Comparison of ENCODE assay signal across 8 mouse cellular contexts in the genomic region with DNA sequence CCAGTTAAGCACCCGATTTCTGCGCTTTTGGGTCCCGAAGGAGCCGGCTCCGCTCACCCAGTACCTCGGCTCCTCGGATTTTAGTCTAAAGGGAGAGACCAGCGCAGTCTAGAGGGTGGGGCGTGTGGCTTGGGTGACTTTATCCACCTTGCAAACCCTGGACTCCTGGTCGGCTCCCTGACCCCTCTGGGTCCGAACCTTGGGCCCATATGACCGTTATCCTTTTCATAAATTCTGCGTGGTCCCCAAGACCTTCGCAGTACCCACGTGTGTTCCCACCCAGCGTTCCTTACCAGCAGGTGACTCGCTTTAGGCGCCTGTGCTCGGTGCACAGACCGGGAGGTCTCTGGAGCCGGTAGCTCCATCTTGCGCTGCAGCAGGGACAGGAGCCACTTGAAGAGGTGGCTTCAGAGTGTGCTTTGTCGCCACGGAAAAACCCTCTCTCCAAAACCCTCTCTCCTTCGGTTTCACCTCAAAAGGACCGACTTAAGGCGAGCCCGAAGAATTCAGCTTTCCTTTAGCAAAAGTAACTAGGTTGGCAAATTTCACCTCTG.
DNase-seq lines count a peak whose midpoint lies in the region; ATAC-seq and TF ChIP-seq lines count a peak whose summit lies in the region.

No protein-coding gene starts in this region.

- H3K4me2 ChIP-seq in kidney, postnatal 0 days (ENCODE audit: low read length) = peak overlapping the region; percentile 95

- 0 out of 2 replicates have a peak overlapping the region, but pooled peaks have one; percentile 46 for H3K9ac ChIP-seq in kidney, postnatal 0 days (ENCODE audit: low read depth, low read length)

- DNase-seq in kidney, postnatal 0 days (ENCODE audit: low spot score) = no peak
- DNase-seq in kidney, adult 9 months = no peak
- DNase-seq in embryonic facial prominence, embryonic 10.5 days (ENCODE audit: low spot score) = no peak
- DNase-seq in hindbrain, embryonic 10.5 days (ENCODE audit: low spot score) = peak; percentile 53
- DNase-seq in thymus, adult 18-20 months = no peak
- no peak for DNase-seq in Muller cell, postnatal 12 days (ENCODE audit: inconsistent ontology term)
- no peak for DNase-seq in urinary bladder, postnatal 14 days (ENCODE audit: low spot score)

- peak overlapping the region; percentile 57 for H3K4me3 ChIP-seq in kidney, postnatal 0 days (replicated peaks; ENCODE audit: low read depth, low read length)
- H3K4me3 ChIP-seq in embryonic facial prominence, embryonic 10.5 days = peak overlapping the region; percentile 67
- H3K4me3 ChIP-seq in hindbrain, embryonic 10.5 days = peak overlapping the region; percentile 78
- H3K4me3 ChIP-seq in macrophage (ENCODE audit: inconsistent target) = peak overlapping the region; percentile 18; the same call in 1 of the 2 replicates

- no peaks in the 10 kb centered on the region for H3K36me3 ChIP-seq in kidney, postnatal 0 days (ENCODE audit: insufficient read depth, low read length)
- no peaks in the 10 kb centered on the region for H3K36me3 ChIP-seq in embryonic facial prominence, embryonic 10.5 days (replicated peaks)
- H3K36me3 ChIP-seq in hindbrain, embryonic 10.5 days = no peaks in the 10 kb centered on the region
- H3K36me3 ChIP-seq in macrophage (ENCODE audit: inconsistent target) = no peaks in the 10 kb centered on the region

- no peak overlapping the region for H3K27ac ChIP-seq in kidney, postnatal 0 days
- H3K27ac ChIP-seq in embryonic facial prominence, embryonic 10.5 days (replicated peaks) = peak overlapping the region; percentile 68; the same call in 1 of the 2 replicates
- peak overlapping the region; percentile 82 for H3K27ac ChIP-seq in hindbrain, embryonic 10.5 days
- no peak overlapping the region for H3K27ac ChIP-seq in macrophage

- H3K4me1 ChIP-seq in kidney, postnatal 0 days (replicated peaks; ENCODE audit: insufficient read depth, low read length) = no peaks in the 10 kb centered on the region
- peaks cover 26% of the 10 kb centered on the region for H3K4me1 ChIP-seq in embryonic facial prominence, embryonic 10.5 days
- peaks cover 20% of the 10 kb centered on the region for H3K4me1 ChIP-seq in hindbrain, embryonic 10.5 days (replicated peaks)

- 0 out of 2 replicates have a peak, but pooled peaks cover 4% of the 10 kb centered on the region for H3K27me3 ChIP-seq in kidney, postnatal 0 days (ENCODE audit: insufficient read depth, low read length)
- peaks cover 54% of the 10 kb centered on the region for H3K27me3 ChIP-seq in embryonic facial prominence, embryonic 10.5 days (replicated peaks; ENCODE audit: low read depth, poor library complexity, severe bottlenecking)
- H3K27me3 ChIP-seq in hindbrain, embryonic 10.5 days (ENCODE audit: insufficient read depth, poor library complexity, severe bottlenecking) = peaks cover 44% of the 10 kb centered on the region

- no peaks in the 10 kb centered on the region for H3K9me3 ChIP-seq in kidney, postnatal 0 days (replicated peaks; ENCODE audit: low read length)
- no peaks in the 10 kb centered on the region for H3K9me3 ChIP-seq in embryonic facial prominence, embryonic 10.5 days
- no peaks in the 10 kb centered on the region for H3K9me3 ChIP-seq in hindbrain, embryonic 10.5 days

- no peak for TF ChIP-seq CTCF in kidney, postnatal 0 days (IDR thresholded peaks at IDR 0.05; ENCODE audit: low read depth)

- WGBS in kidney, postnatal 0 days = under 1% methylated on average over 28 of the region's 28 CpGs
- WGBS in embryonic facial prominence, embryonic 10.5 days = 1% methylated on average over 28 of the region's 28 CpGs
- WGBS in hindbrain, embryonic 10.5 days = under 1% methylated on average over 28 of the region's 28 CpGs
- 1% methylated on average over 28 of the region's 28 CpGs for WGBS in macrophage (ENCODE audit: missing documents)

- H3K79me2 ChIP-seq in macrophage (ENCODE audit: inconsistent target) = no peaks in the 10 kb centered on the region

- ATAC-seq in kidney, postnatal 0 days (replicated peaks; ENCODE audit: low FRiP score, low read depth) = no peak; the same call in 1 of the 2 replicates

Comparison
In these comparisons a context has a peak if more than half of its experiments do, and no peak if none do; other contexts are left out.
1. H3K27ac ChIP-seq: peak in embryonic facial prominence, embryonic 10.5 days (single experiment) and hindbrain, embryonic 10.5 days (single experiment); none in kidney, postnatal 0 days (single experiment) and macrophage (single experiment).
2. H3K4me3 ChIP-seq: peak in every context shown above with its lines; median percentile 78 in hindbrain, embryonic 10.5 days; 67 in embryonic facial prominence, embryonic 10.5 days; 57 in kidney, postnatal 0 days; 18 in macrophage.